Mouse (Mus musculus) lung, postnatal 0 days (tissue): Measurements from ENCODE around the gene Npw. TPM values are rescaled to one million over a fixed set of nuclear protein-coding genes. Genes with fewer than 3 reads are reported as not detected.

Source experiments
- ATAC-seq: fragments of 200-750 bp; cut with Nextera tagmentation; 2 replicates; pipeline ENCODE4 v1.8.0; 2017; ENCODE audit warnings: moderate library complexity
- DNase-seq: peaks from one replicate; pipeline ENCODE4 v3.0.0-alpha.2; 2016; ENCODE audit warnings: low spot score
- H3K27ac ChIP-seq: fragments of 300-500 bp; sonication (generic); 2 replicates; pipeline ENCODE4 v1.5.1; 2014; ENCODE audit warnings: antibody characterized with exemption, mild to moderate bottlenecking, low read length, mixed read lengths
- H3K27me3 ChIP-seq: fragments of 300-500 bp; sonication (generic); replicated peaks from 2 replicates; pipeline ENCODE4 v1.6.1; 2014; ENCODE audit warnings: low read length, mixed read lengths; ENCODE audit not compliant: insufficient read depth
- H3K36me3 ChIP-seq: fragments of 300-500 bp; sonication (generic); 2 replicates; pipeline ENCODE4 v1.6.1; 2014; ENCODE audit warnings: low read length, mixed read lengths; ENCODE audit not compliant: insufficient read depth
- H3K4me1 ChIP-seq: fragments of 300-500 bp; sonication (generic); 2 replicates; pipeline ENCODE4 v1.6.1; 2014; ENCODE audit warnings: antibody characterized with exemption, low read depth, low read length, mixed read lengths; ENCODE audit not compliant: insufficient read depth
- H3K4me2 ChIP-seq: fragments of 300-500 bp; sonication (generic); replicated peaks from 2 replicates; pipeline ENCODE4 v1.6.1; 2014; ENCODE audit warnings: low read depth, mild to moderate bottlenecking, low read length, moderate library complexity, mixed read lengths
- H3K4me3 ChIP-seq: fragments of 300-500 bp; sonication (generic); 2 replicates; pipeline ENCODE4 v1.5.1; 2014; ENCODE audit warnings: low read depth, low read length
- H3K9ac ChIP-seq: fragments of 300-500 bp; sonication (generic); replicated peaks from 2 replicates; pipeline ENCODE4 v1.6.1; 2014; ENCODE audit warnings: low read depth, mild to moderate bottlenecking
- H3K9me3 ChIP-seq: fragments of 300-500 bp; sonication (generic); 2 replicates; pipeline ENCODE4 v1.6.1; 2016; ENCODE audit warnings: low read length, mixed read lengths
- CTCF ChIP-seq: IDR thresholded peaks from 2 replicates; pipeline ENCODE4 v1.5.1; 2016; ENCODE audit warnings: antibody characterized with exemption, mild to moderate bottlenecking
- EP300 ChIP-seq: IDR thresholded peaks from 2 replicates; pipeline ENCODE4 v1.6.1; 2016; ENCODE audit warnings: antibody characterized with exemption, mild to moderate bottlenecking, control low read depth
- WGBS: fragments of 180-500 bp; shearing (Covaris S2); extraction: QIAGEN DNeasy Blood & Tissue Kit; methylation state at CpG from one replicate; pipeline ENCODE4 v1.1.7; 2014; 5-methylcytosine and 5-hydroxymethylcytosine counted together
- polyA plus RNA-seq: library from polyadenylated mRNA; unstranded; fragments of >200 nt; fragmentation: Nextera tagmentation; extraction: Ambion mirVana; gene quantifications from 2 replicates; pipeline ENCODE4 v1.2.1, GENCODE M21; 2015

Npw gene
- polyA plus RNA-seq, 1 experiment from 2014 or later = 10.3 TPM

GRCm38 (mm10) chr17:24617561-24618194 is 40.6 kb downstream of the Npw start:
- WGBS = 77% methylated on average over 14 of the region's 14 CpGs
- ATAC-seq = peak; percentile 47

DNA sequence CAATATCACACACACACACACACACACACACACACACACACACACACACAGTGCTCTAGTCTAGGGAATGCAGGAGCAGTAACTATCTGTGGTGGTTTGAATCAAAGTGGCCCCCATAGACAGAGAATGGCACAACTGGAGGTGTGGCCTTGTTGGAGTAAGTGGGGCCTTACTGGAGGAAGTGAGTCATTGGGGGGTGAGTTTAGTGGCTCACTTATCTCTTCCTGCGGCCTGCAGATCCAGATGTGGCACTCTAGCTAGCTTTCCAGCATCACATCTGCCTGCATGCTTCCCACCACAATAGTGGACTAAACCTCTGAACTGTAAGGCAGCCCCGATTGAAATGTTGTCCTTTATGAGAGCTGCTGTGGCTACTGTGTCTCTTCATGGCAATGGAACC is 47.5 kb downstream of the Npw start:
- no peak for TF ChIP-seq EP300
- Histone ChIP-seq H3K9me3 (no peaks in the 10 kb centered on the region), H3K9ac (no peak overlapping the region), H3K4me3 (no peak overlapping the region), H3K4me1 (no peaks in the 10 kb centered on the region), H3K4me2 (no peak overlapping the region), H3K27ac (no peak overlapping the region), H3K36me3 (peaks cover 27% of the 10 kb centered on the region; the same call in 1 of the 2 replicates), H3K27me3 (no peaks in the 10 kb centered on the region)
- DNase-seq (no peak), ATAC-seq (no peak)
- 65% methylated on average over 2 of the region's 2 CpGs for WGBS

More at GRCm38 (mm10) chr17:24617561-24618194, 40.6 kb downstream of the Npw start:
- no peak overlapping the region for H3K9ac ChIP-seq
- H3K27me3 ChIP-seq = no peaks in the 10 kb centered on the region
- H3K4me1 ChIP-seq = no peaks in the 10 kb centered on the region
- no peak overlapping the region for H3K4me2 ChIP-seq
- H3K27ac ChIP-seq = no peak overlapping the region
- H3K9me3 ChIP-seq = no peaks in the 10 kb centered on the region
- TF ChIP-seq EP300 = no peak
- peak; percentile 33; the same call in 1 of the 2 replicates for TF ChIP-seq CTCF
- peak; percentile 26 for DNase-seq
- peaks cover 48% of the 10 kb centered on the region for H3K36me3 ChIP-seq
- no peak overlapping the region for H3K4me3 ChIP-seq

DNA sequence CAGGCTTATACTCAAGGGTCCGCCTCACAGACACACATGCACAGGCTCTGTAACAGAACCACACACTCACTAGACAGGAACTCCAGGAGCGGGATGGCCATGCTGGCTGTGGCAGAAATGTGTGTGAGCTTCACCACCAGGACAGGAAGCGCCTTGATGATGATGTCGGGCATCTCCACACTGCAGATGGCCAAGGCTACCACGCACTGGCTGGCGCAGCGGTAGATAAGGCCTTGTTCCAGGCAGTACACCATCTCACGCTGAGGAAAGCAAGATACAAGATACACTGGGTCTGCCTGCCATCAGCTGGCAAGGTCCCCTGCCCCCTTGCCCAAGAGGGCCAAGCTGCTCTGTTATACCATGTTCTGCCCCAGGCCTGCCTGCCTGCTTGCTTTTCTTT is 49.4 kb downstream of the Npw start:
- no peaks in the 10 kb centered on the region for H3K4me1 ChIP-seq
- no peaks in the 10 kb centered on the region for H3K27me3 ChIP-seq
- no peak for ATAC-seq
- no peaks in the 10 kb centered on the region for H3K9me3 ChIP-seq
- H3K9ac ChIP-seq = no peak overlapping the region
- TF ChIP-seq EP300 (no peak), CTCF (no peak)
- WGBS = 94% methylated on average over 8 of the region's 8 CpGs
- no peak for DNase-seq
- H3K4me2 ChIP-seq = no peak overlapping the region
- no peak overlapping the region for H3K27ac ChIP-seq
- no peak overlapping the region for H3K4me3 ChIP-seq
- peaks cover 23% of the 10 kb centered on the region; the same call in 1 of the 2 replicates for H3K36me3 ChIP-seq

DNA sequence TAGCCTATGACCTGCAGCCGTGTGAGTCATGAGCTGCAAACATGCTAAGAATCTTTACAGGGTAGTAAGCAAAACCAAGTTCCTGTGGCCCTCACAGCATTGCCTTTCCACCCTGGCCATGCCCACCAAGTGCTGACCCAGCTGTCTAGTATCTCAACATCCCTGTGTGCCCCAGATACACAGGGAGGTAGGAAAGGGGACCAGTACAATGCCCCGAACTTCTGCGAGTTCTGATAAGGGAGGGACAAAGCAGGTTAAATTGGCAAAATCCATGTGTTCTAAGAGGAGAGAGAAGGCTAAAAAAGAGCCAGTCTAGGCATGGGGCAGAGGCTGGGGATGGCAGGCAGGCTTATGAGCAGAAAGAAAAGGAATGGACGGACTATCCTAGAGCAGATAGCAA is 49.9 kb downstream of the Npw start:
- Histone ChIP-seq H3K4me2 (no peak overlapping the region), H3K4me1 (no peaks in the 10 kb centered on the region), H3K27me3 (no peaks in the 10 kb centered on the region), H3K9me3 (no peaks in the 10 kb centered on the region), H3K36me3 (peaks cover 19% of the 10 kb centered on the region; the same call in 1 of the 2 replicates), H3K4me3 (no peak overlapping the region), H3K9ac (no peak overlapping the region), H3K27ac (no peak overlapping the region)
- no peak for DNase-seq
- no peak for TF ChIP-seq CTCF
- no peak for TF ChIP-seq EP300
- ATAC-seq = no peak
- 87% methylated on average over 4 of the region's 4 CpGs for whole genome bisulfite sequencing

Other genes starting within 250 kb of the Npw start
- gene Rnps1, start 243.9 kb downstream of the Npw start, polyA plus RNA-seq = 99.6 and 109 TPM in 2 replicates
- 81.7 and 92.6 TPM in 2 replicates for gene Eci1, start 231.8 kb downstream of the Npw start, polyA plus RNA-seq
- 1.1 and 1.4 TPM in 2 replicates for gene Dnase1l2, start 215.4 kb downstream of the Npw start, polyA plus RNA-seq
- 15.7 and 17.5 TPM in 2 replicates for gene E4f1, start 188.1 kb downstream of the Npw start, polyA plus RNA-seq
- gene Pgp, start 188.1 kb downstream of the Npw start, polyA plus RNA-seq = 40.4 and 42.5 TPM in 2 replicates
- not detected in 2 replicates for gene Bricd5, start 184.6 kb downstream of the Npw start, polyA plus RNA-seq
- gene Mlst8, start 179.4 kb downstream of the Npw start, polyA plus RNA-seq = 13.0 and 14.4 TPM in 2 replicates
- 0.15 and 0.33 TPM in 2 replicates for gene Caskin1, start 169.9 kb downstream of the Npw start, polyA plus RNA-seq
- 65.3 and 66.8 TPM in 2 replicates for gene Traf7, start 130.5 kb downstream of the Npw start, polyA plus RNA-seq
- gene Rab26, start 124.2 kb downstream of the Npw start, polyA plus RNA-seq = 1.2 and 1.3 TPM in 2 replicates
- gene Pkd1, start 108.6 kb downstream of the Npw start, polyA plus RNA-seq = 26.3 and 27.4 TPM in 2 replicates
- 31.7 and 32.8 TPM in 2 replicates for gene Tsc2, start 25.8 kb downstream of the Npw start, polyA plus RNA-seq
- 13.6 and 13.8 TPM in 2 replicates for gene Nthl1, start 25.8 kb downstream of the Npw start, polyA plus RNA-seq
- gene Slc9a3r2, start 8.1 kb downstream of the Npw start, polyA plus RNA-seq = 316 and 341 TPM in 2 replicates
- gene Zfp598, start 11.2 kb upstream of the Npw start, polyA plus RNA-seq = 10.5 and 11.9 TPM in 2 replicates
- gene Syngr3, start 31.5 kb upstream of the Npw start, polyA plus RNA-seq = 0.19 and 0.33 TPM in 2 replicates
- gene Gfer, start 37.7 kb upstream of the Npw start, polyA plus RNA-seq = 26.1 and 29.0 TPM in 2 replicates
- 5.0 and 5.3 TPM in 2 replicates for gene Noxo1, start 37.8 kb upstream of the Npw start, polyA plus RNA-seq
- gene Tbl3, start 49.2 kb upstream of the Npw start, polyA plus RNA-seq = 26.8 and 33.4 TPM in 2 replicates
- gene Rnf151, start 59.6 kb upstream of the Npw start, polyA plus RNA-seq = not detected in 2 replicates
- gene Rps2, start 59.7 kb upstream of the Npw start, polyA plus RNA-seq = 755 and 834 TPM in 2 replicates
- 205 and 206 TPM in 2 replicates for gene Ndufb10, start 66.0 kb upstream of the Npw start, polyA plus RNA-seq
- gene Rpl3l, start 69.4 kb upstream of the Npw start, polyA plus RNA-seq = 0.19 and 0.31 TPM in 2 replicates
- gene Msrb1, start 78.2 kb upstream of the Npw start, polyA plus RNA-seq = 59.8 and 61.0 TPM in 2 replicates
- gene Hs3st6, start 94.5 kb upstream of the Npw start, polyA plus RNA-seq = 2.8 TPM in 2 replicates
- gene Meiob, start 145.8 kb upstream of the Npw start, polyA plus RNA-seq = 0.11 TPM in 1 of 2 replicates, not detected in the other
- 54.5 and 56.8 TPM in 2 replicates for gene Hagh, start 181.7 kb upstream of the Npw start, polyA plus RNA-seq
- gene Fahd1, start 191.9 kb upstream of the Npw start, polyA plus RNA-seq = 16.7 and 18.3 TPM in 2 replicates
- gene Igfals, start 207.5 kb upstream of the Npw start, polyA plus RNA-seq = 4.5 and 4.8 TPM in 2 replicates
- gene Nubp2, start 227.9 kb upstream of the Npw start, polyA plus RNA-seq = 41.3 and 51.3 TPM in 2 replicates
- 40.2 and 45.4 TPM in 2 replicates for gene Spsb3, start 228.2 kb upstream of the Npw start, polyA plus RNA-seq
- gene Eme2, start 236.6 kb upstream of the Npw start, polyA plus RNA-seq = 17.3 and 17.5 TPM in 2 replicates
- 81.6 and 90.7 TPM in 2 replicates for gene Mrps34, start 236.7 kb upstream of the Npw start, polyA plus RNA-seq
- 44.3 and 44.7 TPM in 2 replicates for gene Nme3, start 238.0 kb upstream of the Npw start, polyA plus RNA-seq